Mouse (Mus musculus): ENCODE measurements at regions not wholly inside any gene's neighbourhood (a gene's known extent, or its start where the extent isn't known, plus 50 kb on each side); places are given as distances from the start of the nearest gene placed in this dataset.

DNA sequence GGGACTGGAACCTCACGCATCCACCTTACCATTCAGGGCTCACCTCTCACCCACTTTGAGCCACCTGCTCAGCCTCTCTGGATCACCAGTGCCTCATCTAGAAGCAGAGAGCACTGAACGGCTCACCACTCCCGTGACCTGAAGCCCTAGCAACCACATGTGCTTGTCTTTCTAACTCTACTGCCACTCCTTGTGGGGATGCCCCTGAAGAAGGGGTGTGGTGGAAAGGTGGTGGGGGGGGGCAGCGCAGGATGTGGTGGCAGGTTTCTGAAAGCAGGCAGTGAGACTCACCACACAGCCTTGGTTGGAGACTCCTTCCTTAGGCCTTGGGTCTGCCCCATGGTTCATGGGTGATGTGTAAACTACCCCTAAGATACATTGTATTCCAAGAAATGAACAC, 199.6 kb downstream of the Bcl2l11 start:
- no peaks in the 10 kb centered on the region for H3K36me3 ChIP-seq (ENCODE audit: insufficient read depth, low read length)
- H3K27me3 ChIP-seq (ENCODE audit: insufficient read depth, low read length), result no peaks in the 10 kb centered on the region
- H3K27ac ChIP-seq (ENCODE audit: low read length), result no peak overlapping the region
- no peak for ATAC-seq (ENCODE audit: low FRiP score, low TSS enrichment)
- peaks cover 7% of the 10 kb centered on the region; the same call in 1 of the 2 replicates for H3K4me1 ChIP-seq (ENCODE audit: insufficient read depth, low read length)
- no peak overlapping the region for H3K9ac ChIP-seq (replicated peaks; ENCODE audit: low read length)
- WGBS, result 87% methylated on average over 4 of the region's 4 CpGs
- no peak overlapping the region for H3K4me2 ChIP-seq (replicated peaks; ENCODE audit: low read depth, low read length)
- no peaks in the 10 kb centered on the region for H3K9me3 ChIP-seq (ENCODE audit: low read length)
- no peak overlapping the region for H3K4me3 ChIP-seq (ENCODE audit: low read length)

DNA sequence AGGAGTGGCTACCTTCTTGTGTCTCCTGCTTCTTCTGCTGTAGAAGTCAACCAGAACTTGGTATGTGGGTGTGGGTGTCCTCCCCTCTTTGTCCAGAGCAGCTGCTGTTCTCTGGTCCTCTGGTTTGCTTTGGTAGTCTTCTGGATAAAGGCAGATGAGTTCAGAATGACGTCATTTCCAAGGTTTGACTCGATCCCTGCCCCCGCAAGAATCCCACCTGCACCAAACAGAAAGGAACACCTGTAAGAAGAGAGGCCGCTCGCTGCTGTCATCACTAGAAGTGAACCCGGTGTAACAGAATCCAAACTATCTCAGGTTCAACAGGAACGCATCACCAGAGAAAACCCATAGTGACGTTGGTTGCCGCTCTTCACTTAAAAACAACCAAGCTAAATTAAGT, 205.0 kb downstream of the Bcl2l11 start:
- no peaks in the 10 kb centered on the region for H3K36me3 ChIP-seq (ENCODE audit: insufficient read depth, low read length)
- 0 out of 2 replicates have a peak overlapping the region, but pooled peaks have one; percentile 6 for H3K4me2 ChIP-seq (replicated peaks; ENCODE audit: low read depth, low read length)
- no peak overlapping the region for H3K4me3 ChIP-seq (ENCODE audit: low read length)
- H3K9ac ChIP-seq (replicated peaks; ENCODE audit: low read length), result no peak overlapping the region
- 61% methylated on average over 9 of the region's 9 CpGs for WGBS
- peaks cover 16% of the 10 kb centered on the region; the same call in 1 of the 2 replicates for H3K4me1 ChIP-seq (ENCODE audit: insufficient read depth, low read length)
- H3K9me3 ChIP-seq (ENCODE audit: low read length), result no peaks in the 10 kb centered on the region
- no peak overlapping the region for H3K27ac ChIP-seq (ENCODE audit: low read length)
- no peaks in the 10 kb centered on the region for H3K27me3 ChIP-seq (ENCODE audit: insufficient read depth, low read length)
- ATAC-seq (ENCODE audit: low FRiP score, low TSS enrichment), result no peak

DNA sequence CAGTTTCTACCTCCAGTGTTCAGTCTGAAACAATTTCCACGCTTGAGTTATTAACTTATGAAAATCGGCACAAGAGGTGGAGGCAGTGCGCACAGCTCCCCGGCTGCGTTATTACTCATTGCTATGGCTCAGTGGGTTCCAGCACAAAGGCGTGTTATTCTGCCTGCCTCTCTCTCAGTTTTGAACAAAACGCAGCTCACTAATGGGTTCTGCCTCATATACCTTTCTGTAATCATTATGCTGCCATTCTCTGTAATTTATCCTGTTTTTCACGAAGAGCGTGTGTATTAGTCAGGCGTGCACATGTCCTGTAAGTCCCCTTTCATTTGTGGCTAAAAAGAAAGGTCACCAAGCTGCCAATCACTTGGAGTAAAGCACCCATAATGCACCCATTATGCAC, 205.4 kb downstream of the Bcl2l11 start:
- H3K4me2 ChIP-seq (replicated peaks; ENCODE audit: low read depth, low read length), result peak overlapping the region; percentile 6
- H3K9me3 ChIP-seq (ENCODE audit: low read length), result no peaks in the 10 kb centered on the region
- peak; percentile 69; the same call in 1 of the 2 replicates for ATAC-seq (ENCODE audit: low FRiP score, low TSS enrichment)
- no peaks in the 10 kb centered on the region for H3K27me3 ChIP-seq (ENCODE audit: insufficient read depth, low read length)
- 42% methylated on average over 10 of the region's 10 CpGs for WGBS
- no peak overlapping the region for H3K9ac ChIP-seq (replicated peaks; ENCODE audit: low read length)
- peaks cover 19% of the 10 kb centered on the region; the same call in 1 of the 2 replicates for H3K4me1 ChIP-seq (ENCODE audit: insufficient read depth, low read length)
- no peaks in the 10 kb centered on the region for H3K36me3 ChIP-seq (ENCODE audit: insufficient read depth, low read length)
- no peak overlapping the region for H3K4me3 ChIP-seq (ENCODE audit: low read length)
- no peak overlapping the region for H3K27ac ChIP-seq (ENCODE audit: low read length)

DNA sequence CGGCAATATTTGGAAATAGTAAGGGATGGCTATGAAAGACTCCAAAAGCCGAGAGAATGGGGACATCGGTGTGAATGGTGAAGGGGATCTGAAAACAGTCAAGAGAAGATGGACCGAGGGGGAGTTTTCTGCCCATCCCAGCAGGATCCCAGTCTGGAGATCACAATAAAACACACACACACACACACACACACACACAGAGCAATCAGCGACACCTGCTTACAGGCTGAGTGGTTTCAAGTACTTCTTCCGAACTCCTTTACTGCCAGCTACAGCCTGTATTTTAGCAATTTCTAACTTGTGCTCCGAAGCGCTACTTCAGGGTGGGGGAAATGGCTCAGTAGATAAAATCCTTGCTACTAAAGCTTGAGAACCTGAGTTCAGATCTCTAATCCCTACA, 205.8 kb downstream of the Bcl2l11 start:
- peak overlapping the region; percentile 6; the same call in 1 of the 2 replicates for H3K4me2 ChIP-seq (replicated peaks; ENCODE audit: low read depth, low read length)
- peaks cover 19% of the 10 kb centered on the region; the same call in 1 of the 2 replicates for H3K4me1 ChIP-seq (ENCODE audit: insufficient read depth, low read length)
- no peak overlapping the region for H3K9ac ChIP-seq (replicated peaks; ENCODE audit: low read length)
- H3K27ac ChIP-seq (ENCODE audit: low read length), result no peak overlapping the region
- ATAC-seq (ENCODE audit: low FRiP score, low TSS enrichment), result no peak
- no peaks in the 10 kb centered on the region for H3K27me3 ChIP-seq (ENCODE audit: insufficient read depth, low read length)
- no peak overlapping the region for H3K4me3 ChIP-seq (ENCODE audit: low read length)
- no peaks in the 10 kb centered on the region for H3K9me3 ChIP-seq (ENCODE audit: low read length)
- WGBS, result 45% methylated on average over 8 of the region's 8 CpGs
- no peaks in the 10 kb centered on the region for H3K36me3 ChIP-seq (ENCODE audit: insufficient read depth, low read length)

DNA sequence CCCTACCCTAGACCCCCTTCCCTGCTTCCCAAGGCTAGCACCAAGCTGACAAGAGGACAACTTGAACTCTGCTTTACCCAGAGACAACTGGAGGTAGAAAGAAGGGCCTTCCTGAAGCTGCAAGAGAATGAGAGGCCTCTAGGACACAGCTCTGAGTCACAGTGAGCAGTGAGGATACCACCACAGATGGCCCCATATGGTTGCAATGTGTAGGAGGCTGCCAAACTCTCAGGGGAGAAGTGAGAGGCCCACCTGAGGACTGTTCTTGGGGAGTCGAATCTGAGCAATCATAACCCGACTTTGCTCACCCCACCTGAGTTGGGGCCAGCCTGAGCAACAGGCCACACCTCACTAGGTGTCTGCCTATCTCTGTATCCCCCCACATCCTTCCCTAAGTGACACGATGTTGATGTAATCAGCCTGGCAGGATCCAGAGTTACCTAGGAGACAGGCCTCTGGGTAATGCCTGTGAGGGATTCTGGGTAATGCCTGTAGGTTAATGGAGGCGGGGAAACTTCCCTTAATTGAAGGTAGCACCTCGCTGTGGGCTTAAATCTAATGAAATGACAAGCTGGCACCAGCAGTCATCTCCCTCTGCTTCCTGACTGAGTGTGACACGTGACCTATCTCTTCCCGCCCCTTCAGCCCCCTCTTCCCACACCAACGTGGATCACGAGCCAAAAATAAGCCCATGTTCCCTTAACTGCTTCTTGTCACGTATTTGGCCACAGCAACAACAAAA, 207.7 kb downstream of the Bcl2l11 start:
- Histone ChIP-seq H3K4me3 (ENCODE audit: low read length) (no peak overlapping the region), H3K36me3 (ENCODE audit: insufficient read depth, low read length) (no peaks in the 10 kb centered on the region), H3K9me3 (ENCODE audit: low read length) (no peaks in the 10 kb centered on the region), H3K27ac (ENCODE audit: low read length) (no peak overlapping the region), H3K9ac (replicated peaks; ENCODE audit: low read length) (no peak overlapping the region), H3K27me3 (ENCODE audit: insufficient read depth, low read length) (no peaks in the 10 kb centered on the region), H3K4me2 (replicated peaks; ENCODE audit: low read depth, low read length) (no peak overlapping the region), H3K4me1 (ENCODE audit: insufficient read depth, low read length) (peaks cover 30% of the 10 kb centered on the region)
- ATAC-seq (ENCODE audit: low FRiP score, low TSS enrichment), result no peak
- WGBS, result 65% methylated on average over 10 of the region's 10 CpGs

DNA sequence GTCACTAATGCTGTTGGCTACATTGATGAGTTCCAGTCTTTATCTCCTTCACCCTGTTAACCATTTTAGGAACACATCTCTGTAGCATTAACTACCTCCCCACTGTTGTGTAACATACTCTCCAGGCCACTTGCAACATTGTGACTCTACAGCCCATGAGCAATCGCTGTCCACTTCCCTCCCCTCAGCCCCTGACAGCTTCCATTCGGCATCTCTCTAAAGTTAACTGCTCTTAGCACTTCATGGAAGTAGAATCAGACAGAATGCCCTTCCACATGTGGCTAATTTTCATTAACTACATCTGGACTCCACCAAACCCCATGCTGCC, 208.3 kb downstream of the Bcl2l11 start:
- no peak for ATAC-seq (ENCODE audit: low FRiP score, low TSS enrichment)
- Histone ChIP-seq H3K36me3 (ENCODE audit: insufficient read depth, low read length) (no peaks in the 10 kb centered on the region), H3K4me1 (ENCODE audit: insufficient read depth, low read length) (peaks cover 36% of the 10 kb centered on the region), H3K9ac (replicated peaks; ENCODE audit: low read length) (no peak overlapping the region), H3K27ac (ENCODE audit: low read length) (no peak overlapping the region), H3K4me3 (ENCODE audit: low read length) (no peak overlapping the region), H3K9me3 (ENCODE audit: low read length) (no peaks in the 10 kb centered on the region), H3K27me3 (ENCODE audit: insufficient read depth, low read length) (no peaks in the 10 kb centered on the region), H3K4me2 (replicated peaks; ENCODE audit: low read depth, low read length) (no peak overlapping the region)
- 68% methylated on average over 2 of the region's 2 CpGs for WGBS

DNA sequence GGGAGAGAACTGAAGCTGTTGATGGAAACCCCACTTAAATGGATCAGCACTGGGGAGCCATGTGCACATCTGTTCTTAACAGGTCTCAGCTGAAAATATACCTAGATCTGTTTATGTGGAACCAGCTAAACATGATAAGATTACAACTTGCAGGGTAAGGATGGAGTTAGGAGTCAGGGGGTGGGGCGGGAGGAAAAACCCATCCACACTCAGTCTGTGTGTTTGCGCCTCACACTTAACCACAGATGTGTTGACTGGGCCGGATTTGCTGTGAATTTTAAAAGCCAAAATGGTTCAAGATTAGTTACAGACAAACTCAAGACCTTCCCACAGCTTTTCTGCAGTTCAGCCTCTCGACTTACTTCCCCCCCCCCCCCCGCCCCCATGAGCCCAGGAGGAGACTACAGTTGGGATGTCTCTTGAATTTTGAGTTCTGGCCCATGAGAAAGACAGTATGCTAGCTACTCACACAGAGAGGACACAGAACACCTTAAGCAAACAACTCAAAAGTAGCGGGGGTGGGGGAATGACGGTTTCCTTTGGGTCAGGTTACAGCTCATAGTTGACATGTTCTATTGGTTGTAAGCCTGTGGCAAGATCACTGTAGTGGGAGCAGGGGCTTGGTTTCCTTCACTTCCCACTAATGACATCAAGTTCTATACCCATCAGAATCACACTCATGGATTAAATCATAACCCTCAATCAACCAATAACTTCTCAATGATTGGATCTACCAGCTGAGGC, 209.1 kb downstream of the Bcl2l11 start:
- Histone ChIP-seq H3K9me3 (ENCODE audit: low read length) (no peaks in the 10 kb centered on the region), H3K27ac (ENCODE audit: low read length) (no peak overlapping the region), H3K4me2 (replicated peaks; ENCODE audit: low read depth, low read length) (no peak overlapping the region), H3K4me3 (ENCODE audit: low read length) (no peak overlapping the region), H3K9ac (replicated peaks; ENCODE audit: low read length) (no peak overlapping the region), H3K27me3 (ENCODE audit: insufficient read depth, low read length) (no peaks in the 10 kb centered on the region), H3K4me1 (ENCODE audit: insufficient read depth, low read length) (peaks cover 44% of the 10 kb centered on the region), H3K36me3 (ENCODE audit: insufficient read depth, low read length) (no peaks in the 10 kb centered on the region)
- ATAC-seq (ENCODE audit: low FRiP score, low TSS enrichment), result no peak
- WGBS, result 42% methylated on average over 7 of the region's 7 CpGs

DNA sequence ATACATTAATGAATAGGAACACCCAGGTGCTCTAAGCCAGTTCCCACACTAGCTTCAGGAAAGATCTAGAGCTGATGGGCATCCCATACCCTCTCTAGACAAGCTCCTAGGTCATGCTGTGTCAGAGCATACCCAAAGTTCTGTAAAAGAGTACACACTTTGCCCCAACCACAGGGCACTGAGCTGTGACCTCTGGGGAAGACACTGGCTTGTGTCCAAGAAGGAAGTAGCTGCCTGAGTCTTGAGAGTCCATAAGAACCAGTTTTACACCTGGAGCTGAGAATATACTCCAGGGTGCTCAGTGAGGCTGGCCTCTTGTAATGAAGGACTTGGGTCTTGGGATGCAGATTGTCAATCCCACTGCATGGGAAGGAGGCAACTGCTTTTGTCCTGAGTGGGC, 211.4 kb downstream of the Bcl2l11 start:
- ATAC-seq (ENCODE audit: low FRiP score, low TSS enrichment), result no peak
- H3K9me3 ChIP-seq (ENCODE audit: low read length), result no peaks in the 10 kb centered on the region
- no peak overlapping the region for H3K4me3 ChIP-seq (ENCODE audit: low read length)
- peaks cover 52% of the 10 kb centered on the region for H3K4me1 ChIP-seq (ENCODE audit: insufficient read depth, low read length)
- no peak overlapping the region for H3K27ac ChIP-seq (ENCODE audit: low read length)
- no peaks in the 10 kb centered on the region for H3K27me3 ChIP-seq (ENCODE audit: insufficient read depth, low read length)
- no peak overlapping the region for H3K4me2 ChIP-seq (replicated peaks; ENCODE audit: low read depth, low read length)
- H3K36me3 ChIP-seq (ENCODE audit: insufficient read depth, low read length), result no peaks in the 10 kb centered on the region
- no peak overlapping the region for H3K9ac ChIP-seq (replicated peaks; ENCODE audit: low read length)

DNA sequence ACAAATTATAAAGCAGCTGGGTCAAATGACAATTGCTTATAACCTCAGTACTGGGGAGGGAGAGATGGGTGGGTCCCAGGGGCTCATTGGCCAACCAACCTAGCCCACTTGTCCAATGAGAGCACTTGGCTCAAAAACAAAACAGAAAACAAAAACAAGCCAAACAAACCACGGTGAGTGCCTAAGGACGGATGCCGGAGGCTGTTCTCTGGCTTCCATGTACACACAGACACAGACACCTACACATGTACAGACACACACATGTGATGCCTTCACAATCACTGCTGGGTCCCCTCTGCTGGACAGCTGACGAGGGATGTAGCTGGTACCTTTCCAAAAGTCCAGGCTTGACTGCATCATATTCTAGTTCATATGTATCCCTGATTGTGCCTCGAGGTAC, 212.0 kb downstream of the Bcl2l11 start:
- no peak overlapping the region for H3K9ac ChIP-seq (replicated peaks; ENCODE audit: low read length)
- H3K27me3 ChIP-seq (ENCODE audit: insufficient read depth, low read length), result 0 out of 2 replicates have a peak, but pooled peaks cover 2% of the 10 kb centered on the region
- no peak overlapping the region for H3K4me2 ChIP-seq (replicated peaks; ENCODE audit: low read depth, low read length)
- ATAC-seq (ENCODE audit: low FRiP score, low TSS enrichment), result no peak
- H3K4me3 ChIP-seq (ENCODE audit: low read length), result no peak overlapping the region
- peaks cover 52% of the 10 kb centered on the region for H3K4me1 ChIP-seq (ENCODE audit: insufficient read depth, low read length)
- no peaks in the 10 kb centered on the region for H3K36me3 ChIP-seq (ENCODE audit: insufficient read depth, low read length)
- 91% methylated on average over 5 of the region's 5 CpGs for WGBS
- no peak overlapping the region for H3K27ac ChIP-seq (ENCODE audit: low read length)
- H3K9me3 ChIP-seq (ENCODE audit: low read length), result no peaks in the 10 kb centered on the region

DNA sequence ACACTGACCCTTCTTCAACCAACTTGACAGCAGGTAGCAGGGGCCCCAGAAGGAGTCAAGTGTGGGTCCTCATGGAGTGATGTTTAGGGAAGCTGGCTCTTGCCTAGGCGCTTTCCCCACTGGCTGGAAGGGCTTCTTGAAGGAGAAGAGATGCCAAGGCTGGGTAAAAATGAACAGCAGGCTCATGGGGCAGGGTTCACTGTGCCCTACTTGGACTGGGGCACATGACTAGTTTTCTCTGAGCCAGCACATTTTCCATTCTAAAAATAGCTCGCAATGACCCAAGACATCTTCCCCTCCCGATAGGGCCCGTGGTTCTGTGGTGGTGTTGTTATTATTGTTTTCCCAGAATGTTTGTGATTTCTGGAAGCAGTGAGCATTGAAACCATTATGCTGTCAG, 212.6 kb downstream of the Bcl2l11 start:
- no peak for ATAC-seq (ENCODE audit: low FRiP score, low TSS enrichment)
- no peak overlapping the region for H3K4me2 ChIP-seq (replicated peaks; ENCODE audit: low read depth, low read length)
- no peak overlapping the region for H3K9ac ChIP-seq (replicated peaks; ENCODE audit: low read length)
- H3K36me3 ChIP-seq (ENCODE audit: insufficient read depth, low read length), result no peaks in the 10 kb centered on the region
- H3K27ac ChIP-seq (ENCODE audit: low read length), result peak overlapping the region; percentile 91
- 0 out of 2 replicates have a peak, but pooled peaks cover 2% of the 10 kb centered on the region for H3K27me3 ChIP-seq (ENCODE audit: insufficient read depth, low read length)
- 66% methylated on average over 4 of the region's 4 CpGs for WGBS
- no peak overlapping the region for H3K4me3 ChIP-seq (ENCODE audit: low read length)
- peaks cover 52% of the 10 kb centered on the region for H3K4me1 ChIP-seq (ENCODE audit: insufficient read depth, low read length)
- no peaks in the 10 kb centered on the region for H3K9me3 ChIP-seq (ENCODE audit: low read length)
